Mouse (Mus musculus) liver, postnatal 0 days (tissue): ENCODE measurements at regions not wholly inside any gene's neighbourhood (a gene's known extent, or its start where the extent isn't known, plus 50 kb on each side); places are given as distances from the start of the nearest gene placed in this dataset.

Source experiments
- ATAC-seq: fragments of 200-750 bp; cut with Nextera tagmentation; 2 replicates; pipeline ENCODE4 v1.8.0; 2017; ENCODE audit warnings: mild to moderate bottlenecking, moderate library complexity
- DNase-seq: peaks from one replicate; pipeline ENCODE4 v3.0.0-alpha.2; 2016
- H3K27ac ChIP-seq: fragments of 300-500 bp; sonication (generic); 2 replicates; pipeline ENCODE4 v1.5.1; 2014; ENCODE audit warnings: antibody characterized with exemption, moderate library complexity, mild to moderate bottlenecking, low read depth
- H3K27me3 ChIP-seq: fragments of 300-500 bp; sonication (generic); 2 replicates; pipeline ENCODE4 v1.6.1; 2014; ENCODE audit warnings: low read length, control low read depth, mixed read lengths; ENCODE audit not compliant: insufficient read depth
- H3K36me3 ChIP-seq: fragments of 300-500 bp; sonication (generic); replicated peaks from 2 replicates; pipeline ENCODE4 v1.6.1; 2014; ENCODE audit warnings: mild to moderate bottlenecking, control low read depth, low read length, moderate library complexity, mixed read lengths; ENCODE audit not compliant: insufficient read depth
- H3K4me1 ChIP-seq: fragments of 300-500 bp; sonication (generic); 2 replicates; pipeline ENCODE4 v1.6.1; 2014; ENCODE audit warnings: antibody characterized with exemption, mild to moderate bottlenecking, control low read depth; ENCODE audit not compliant: insufficient read depth
- H3K4me2 ChIP-seq: fragments of 300-500 bp; sonication (generic); 2 replicates; pipeline ENCODE4 v1.6.1; 2014; ENCODE audit warnings: low read depth, mild to moderate bottlenecking, low read length, moderate library complexity, mixed read lengths
- H3K4me3 ChIP-seq: fragments of 300-500 bp; sonication (generic); 2 replicates; pipeline ENCODE4 v1.5.1; 2014; ENCODE audit warnings: low read depth, low read length
- H3K9ac ChIP-seq: fragments of 300-500 bp; sonication (generic); replicated peaks from 2 replicates; pipeline ENCODE4 v1.6.1; 2014; ENCODE audit warnings: mild to moderate bottlenecking, moderate library complexity
- H3K9me3 ChIP-seq: fragments of 300-500 bp; sonication (generic); 2 replicates; pipeline ENCODE4 v1.6.1; 2016; ENCODE audit warnings: mild to moderate bottlenecking, control low read depth, low read length, mixed read lengths
- CTCF ChIP-seq: sonication (generic); IDR thresholded peaks from 2 replicates; pipeline ENCODE4 v1.5.1; 2016; ENCODE audit warnings: antibody characterized with exemption, low read depth
- EP300 ChIP-seq: IDR thresholded peaks from 2 replicates; pipeline ENCODE4 v1.6.1; 2016; ENCODE audit warnings: antibody characterized with exemption, low read depth, mild to moderate bottlenecking
- WGBS: fragments of 180-500 bp; shearing (Covaris S2); extraction: QIAGEN DNeasy Blood & Tissue Kit; methylation state at CpG from one replicate; pipeline ENCODE4 v1.1.7; 2014; ENCODE audit not compliant: insufficient replicate concordance; 5-methylcytosine and 5-hydroxymethylcytosine counted together

DNA sequence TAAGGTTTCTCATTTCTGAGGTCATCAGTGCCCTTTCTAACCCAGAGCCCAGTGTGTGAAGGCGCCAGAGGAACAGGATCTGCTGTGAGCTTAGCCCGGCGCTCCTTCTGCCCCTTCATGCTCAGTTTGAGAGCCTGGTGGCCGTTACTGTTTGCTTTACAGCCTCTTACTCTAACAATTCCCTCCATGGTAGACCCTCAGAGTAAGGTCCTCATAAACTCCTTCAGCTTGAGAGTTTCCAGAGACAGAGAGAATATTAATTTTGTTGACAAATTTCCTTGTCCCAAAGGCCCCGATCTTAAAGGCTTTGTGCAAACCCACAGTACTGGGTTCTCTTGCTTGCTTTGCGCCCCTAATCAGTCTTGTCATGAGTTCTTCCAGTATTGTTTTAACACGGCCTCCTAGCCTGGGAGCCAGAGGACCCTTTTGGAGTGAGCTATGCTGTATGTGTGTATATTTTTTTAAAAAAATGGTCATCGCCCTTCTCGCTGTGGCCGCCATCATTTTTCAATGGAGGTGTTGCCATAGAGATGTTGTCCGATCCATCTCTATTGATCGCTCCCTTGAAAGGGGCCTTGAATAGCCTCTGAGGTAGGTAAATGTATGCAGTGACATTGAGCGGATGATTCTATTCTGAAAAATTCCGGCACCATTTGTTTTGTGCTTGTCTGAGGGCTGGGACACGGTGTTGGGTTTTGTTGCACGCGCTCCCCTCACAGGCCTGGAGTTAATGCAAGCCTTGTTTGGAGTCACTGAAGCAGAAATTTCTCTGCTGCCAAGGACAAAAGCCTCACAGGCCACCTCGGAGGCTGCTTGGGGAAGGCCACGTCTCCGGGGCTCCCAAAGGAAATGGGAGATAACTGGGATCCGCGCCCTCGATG lies 140.7 kb downstream of the Opa1 start:
- no peak overlapping the region for H3K4me2 ChIP-seq
- no peak overlapping the region for H3K4me3 ChIP-seq
- no peaks in the 10 kb centered on the region for H3K27me3 ChIP-seq
- no peak overlapping the region for H3K9ac ChIP-seq
- 83% methylated on average over 23 of the region's 23 CpGs for WGBS
- TF ChIP-seq EP300: no peak
- TF ChIP-seq CTCF: no peak
- no peaks in the 10 kb centered on the region for H3K9me3 ChIP-seq
- no peaks in the 10 kb centered on the region for H3K4me1 ChIP-seq
- no peaks in the 10 kb centered on the region for H3K36me3 ChIP-seq
- ATAC-seq (no peak), DNase-seq (no peak)
- H3K27ac ChIP-seq: no peak overlapping the region

DNA sequence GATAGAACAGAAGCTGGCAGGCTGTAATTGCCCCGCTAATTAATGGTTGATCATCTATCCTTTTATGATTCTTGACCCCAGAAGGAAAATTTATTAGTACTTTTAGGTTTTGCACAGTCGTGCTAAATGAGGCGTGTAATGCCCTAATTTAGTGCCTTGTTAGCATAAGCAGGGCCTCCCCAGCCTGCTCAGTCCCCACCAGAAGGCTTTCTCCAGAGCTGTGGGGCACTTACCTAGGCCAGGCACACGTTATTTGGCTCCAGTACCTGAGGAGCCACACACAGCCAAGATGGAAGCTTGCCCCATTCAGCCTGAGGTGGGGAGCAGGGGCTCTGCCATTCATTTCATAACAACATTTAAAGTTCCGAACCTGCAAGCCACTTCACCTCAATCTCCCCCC lies 146.0 kb downstream of the Opa1 start:
- 65% methylated on average over 5 of the region's 5 CpGs for WGBS
- Histone ChIP-seq H3K36me3 (no peaks in the 10 kb centered on the region), H3K27me3 (no peaks in the 10 kb centered on the region), H3K9me3 (no peaks in the 10 kb centered on the region), H3K27ac (no peak overlapping the region), H3K4me2 (no peak overlapping the region), H3K4me1 (no peaks in the 10 kb centered on the region), H3K4me3 (no peak overlapping the region), H3K9ac (no peak overlapping the region)
- no peak for ATAC-seq
- no peak for DNase-seq
- TF ChIP-seq CTCF (no peak), EP300 (no peak)

DNA sequence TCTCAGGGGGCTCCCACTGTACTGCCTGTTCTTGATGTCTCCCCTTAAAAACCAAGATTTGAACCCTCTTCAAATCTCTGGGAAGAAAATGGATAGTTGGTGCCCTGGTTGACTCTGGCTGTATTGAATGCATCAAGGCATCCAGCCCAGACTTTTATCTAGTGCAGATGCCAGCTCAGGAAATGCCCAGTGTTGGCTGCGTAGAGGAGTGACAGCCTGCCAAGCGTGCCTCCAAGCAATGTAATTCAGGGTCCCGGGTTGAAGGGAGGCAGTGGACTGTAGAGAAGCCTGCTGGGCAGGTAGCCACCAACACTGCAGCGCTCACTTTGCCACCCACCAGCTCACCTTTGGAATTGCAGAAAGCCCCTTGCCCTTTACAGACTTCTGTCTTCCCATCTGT lies 146.4 kb downstream of the Opa1 start:
- WGBS: 60% methylated on average over 4 of the region's 4 CpGs
- Histone ChIP-seq H3K27ac (no peak overlapping the region), H3K9me3 (no peaks in the 10 kb centered on the region), H3K4me1 (no peaks in the 10 kb centered on the region), H3K27me3 (no peaks in the 10 kb centered on the region), H3K36me3 (no peaks in the 10 kb centered on the region), H3K9ac (no peak overlapping the region), H3K4me2 (no peak overlapping the region), H3K4me3 (no peak overlapping the region)
- DNase-seq: no peak
- TF ChIP-seq CTCF: no peak
- TF ChIP-seq EP300: no peak
- ATAC-seq: no peak

DNA sequence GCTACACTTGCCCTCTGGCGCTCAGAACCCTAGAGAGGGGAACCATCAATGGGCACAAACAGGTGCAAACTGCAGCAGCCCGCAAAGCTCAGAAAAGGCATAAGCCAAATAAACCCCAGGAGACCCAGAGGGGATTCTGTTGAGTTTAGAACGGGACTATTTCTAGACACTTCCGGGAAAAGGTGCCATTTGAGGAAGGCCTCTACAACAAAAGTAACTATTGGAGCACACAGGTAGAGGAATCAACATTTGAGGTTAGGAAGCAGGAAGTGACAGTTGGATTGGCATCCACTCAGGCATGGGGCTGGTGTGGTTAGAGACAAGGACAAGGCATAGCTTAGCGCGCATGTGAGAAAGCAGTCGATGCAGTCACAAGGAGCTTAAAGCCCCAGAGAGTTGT lies 148.3 kb downstream of the Opa1 start:
- no peaks in the 10 kb centered on the region for H3K4me1 ChIP-seq
- H3K27ac ChIP-seq: no peak overlapping the region
- TF ChIP-seq CTCF (no peak), EP300 (no peak; the same call in 1 of the 2 replicates)
- no peaks in the 10 kb centered on the region for H3K9me3 ChIP-seq
- 66% methylated on average over 7 of the region's 7 CpGs for WGBS
- H3K9ac ChIP-seq: no peak overlapping the region
- H3K4me3 ChIP-seq: no peak overlapping the region
- DNase-seq: no peak
- no peaks in the 10 kb centered on the region for H3K27me3 ChIP-seq
- H3K4me2 ChIP-seq: no peak overlapping the region
- ATAC-seq: no peak
- H3K36me3 ChIP-seq: no peaks in the 10 kb centered on the region

DNA sequence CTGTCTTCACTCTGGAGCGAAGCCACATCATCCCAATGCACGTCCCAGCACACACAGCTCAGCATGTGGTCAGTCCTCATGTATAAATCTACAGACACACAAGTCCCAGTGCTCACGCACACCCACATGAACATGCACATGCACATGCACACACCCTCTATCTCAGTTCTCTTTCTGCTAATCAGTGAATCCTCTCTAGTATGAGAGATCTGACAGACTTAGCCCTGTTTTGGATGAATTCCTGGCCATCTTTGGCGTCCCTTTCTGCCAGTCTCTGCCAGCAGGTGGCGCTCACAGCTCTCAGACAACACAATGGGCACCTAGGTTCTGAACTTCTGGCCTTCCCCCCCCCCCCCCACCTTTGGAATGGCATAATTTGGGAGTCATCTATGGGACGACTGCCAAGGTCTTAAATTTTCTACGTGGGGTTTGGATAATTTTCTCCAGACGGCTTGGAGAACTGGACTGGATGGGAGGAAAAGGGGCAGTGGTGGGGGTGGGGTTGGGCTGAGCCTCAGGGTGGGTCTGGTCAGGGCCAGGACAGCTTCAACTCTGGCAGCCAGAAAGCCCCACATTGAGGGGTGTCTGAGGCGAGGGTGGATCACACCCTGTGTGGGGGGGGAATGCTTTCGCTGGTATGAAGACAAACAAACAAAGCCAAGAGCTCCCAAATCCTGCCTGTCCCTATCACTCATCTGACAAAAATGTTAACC lies 149.8 kb downstream of the Opa1 start:
- WGBS: 21% methylated on average over 10 of the region's 10 CpGs
- DNase-seq (peak; percentile 85), ATAC-seq (peak; percentile 43; the same call in 1 of the 2 replicates)
- Histone ChIP-seq H3K27ac (no peak overlapping the region), H3K4me1 (no peaks in the 10 kb centered on the region), H3K36me3 (no peaks in the 10 kb centered on the region), H3K27me3 (no peaks in the 10 kb centered on the region; the same call in 1 of the 2 replicates), H3K4me3 (no peak overlapping the region), H3K9ac (no peak overlapping the region), H3K9me3 (no peaks in the 10 kb centered on the region), H3K4me2 (no peak overlapping the region)
- TF ChIP-seq EP300: no peak
- TF ChIP-seq CTCF: peak; percentile 90

DNA sequence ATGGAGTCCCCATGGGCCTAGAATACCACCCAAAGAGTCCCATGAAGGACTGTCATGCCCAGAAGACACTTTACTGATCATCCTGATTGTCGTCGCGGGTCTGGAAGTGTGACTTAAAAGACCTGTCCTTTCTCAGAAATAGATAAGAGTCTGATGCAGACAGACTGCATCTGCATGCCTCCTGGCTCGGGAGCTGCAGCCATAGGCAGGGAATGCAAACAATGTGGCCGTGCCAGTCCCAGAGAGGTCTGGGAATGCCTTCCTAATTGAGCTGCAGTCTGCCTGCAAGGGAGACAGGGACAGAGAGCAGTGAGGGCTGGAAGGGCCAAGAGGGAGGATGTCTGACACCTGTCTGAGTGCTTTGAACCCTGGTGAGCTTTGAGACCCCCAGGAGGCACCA lies 150.9 kb downstream of the Opa1 start:
- TF ChIP-seq CTCF (no peak), EP300 (no peak)
- H3K36me3 ChIP-seq: no peaks in the 10 kb centered on the region
- 26% methylated on average over 5 of the region's 5 CpGs for WGBS
- H3K9ac ChIP-seq: no peak overlapping the region
- H3K27ac ChIP-seq: no peak overlapping the region
- no peak for ATAC-seq
- H3K9me3 ChIP-seq: no peaks in the 10 kb centered on the region
- peaks cover 5% of the 10 kb centered on the region; the same call in 1 of the 2 replicates for H3K4me1 ChIP-seq
- DNase-seq: no peak
- H3K4me2 ChIP-seq: no peak overlapping the region
- no peak overlapping the region for H3K4me3 ChIP-seq
- no peaks in the 10 kb centered on the region; the same call in 1 of the 2 replicates for H3K27me3 ChIP-seq
